ENCODE assay signal across 8 mouse cellular contexts in the genomic region with DNA sequence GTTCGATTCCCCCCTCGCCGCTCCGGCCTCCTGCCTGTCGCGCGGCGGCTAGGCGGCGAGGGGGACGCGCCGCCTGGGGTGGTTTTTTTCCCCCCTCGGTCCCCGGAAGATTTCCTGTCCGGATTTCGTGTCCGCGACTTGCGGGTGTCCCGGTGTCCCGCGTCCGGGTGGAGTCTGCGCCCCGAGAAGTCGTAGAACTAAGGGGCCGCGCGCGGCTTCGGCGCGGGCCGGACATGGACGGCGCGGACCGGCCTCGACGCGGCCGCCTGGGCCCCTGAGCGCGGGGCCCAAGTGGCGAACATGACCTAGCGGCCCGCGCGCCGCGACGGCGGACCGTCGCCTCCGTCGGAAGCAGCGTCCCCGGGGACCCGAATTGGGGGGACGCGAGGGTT. TPM values are rescaled to one million over a fixed set of nuclear protein-coding genes. Genes with fewer than 3 reads are reported as not detected.
DNase-seq lines count a peak whose midpoint lies in the region; ATAC-seq and TF ChIP-seq lines count a peak whose summit lies in the region.

No protein-coding gene starts in this region.

- WGBS in lung, postnatal 0 days: under 1% methylated on average over 60 of the region's 63 CpGs
- WGBS in forebrain, embryonic 11.5 days: 0% methylated on average over 63 of the region's 63 CpGs
- WGBS in limb, embryonic 13.5 days: 0% methylated on average over 59 of the region's 63 CpGs
- WGBS in olfactory bulb, adult 2 months: under 1% methylated on average over 63 of the region's 63 CpGs

- H3K27ac ChIP-seq in lung, postnatal 0 days (ENCODE audit: low read length): peak overlapping the region; percentile 88
- peak overlapping the region; percentile 46 for H3K27ac ChIP-seq in forebrain, embryonic 11.5 days (ENCODE audit: low read depth, low read length)
- peak overlapping the region; percentile 85 for H3K27ac ChIP-seq in limb, embryonic 13.5 days
- H3K27ac ChIP-seq in olfactory bulb, adult 2 months (ENCODE audit: insufficient read depth, low read depth, low read length): peak overlapping the region; percentile 3; the same call in 1 of the 2 replicates

- peak overlapping the region; percentile 96 for H3K4me3 ChIP-seq in lung, postnatal 0 days (ENCODE audit: low read depth, low read length)
- peak overlapping the region; percentile 95 for H3K4me3 ChIP-seq in forebrain, embryonic 11.5 days (ENCODE audit: low read depth, low read length)
- H3K4me3 ChIP-seq in limb, embryonic 13.5 days: peak overlapping the region; percentile 96
- peak overlapping the region; percentile 74 for H3K4me3 ChIP-seq in olfactory bulb, adult 2 months (ENCODE audit: insufficient read depth, low read depth, low read length)

- H3K9me3 ChIP-seq in lung, postnatal 0 days (ENCODE audit: low read length): no peaks in the 10 kb centered on the region
- no peaks in the 10 kb centered on the region for H3K9me3 ChIP-seq in forebrain, embryonic 11.5 days (ENCODE audit: control insufficient read depth, low read length)
- no peaks in the 10 kb centered on the region; the same call in 1 of the 2 replicates for H3K9me3 ChIP-seq in limb, embryonic 13.5 days

- no peaks in the 10 kb centered on the region for H3K27me3 ChIP-seq in lung, postnatal 0 days (replicated peaks; ENCODE audit: insufficient read depth, low read length)
- no peaks in the 10 kb centered on the region for H3K27me3 ChIP-seq in forebrain, embryonic 11.5 days (ENCODE audit: control insufficient read depth, insufficient read depth, low read length)
- no peaks in the 10 kb centered on the region for H3K27me3 ChIP-seq in limb, embryonic 13.5 days

- TF ChIP-seq POLR2A in olfactory bulb, adult 2 months (IDR thresholded peaks at IDR 0.05; ENCODE audit: insufficient read depth, low read depth, low read length): no peak

- H3K9ac ChIP-seq in lung, postnatal 0 days (replicated peaks; ENCODE audit: low read depth): peak overlapping the region; percentile 92
- peak overlapping the region; percentile 86 for H3K9ac ChIP-seq in forebrain, embryonic 11.5 days (ENCODE audit: low read length)
- peak overlapping the region; percentile 91 for H3K9ac ChIP-seq in limb, embryonic 13.5 days

- no peak for DNase-seq in lung, postnatal 0 days (ENCODE audit: low spot score)
- DNase-seq in lung, postnatal 25 days (ENCODE audit: low spot score): no peak
- DNase-seq in forebrain, embryonic 11.5 days (ENCODE audit: low spot score): no peak
- no peak for DNase-seq in layer of hippocampus, adult 18-20 months (ENCODE audit: low spot score in 2 of 2)
- DNase-seq in layer of hippocampus, postnatal 36 days: no peak
- DNase-seq in cerebellum, adult 11 months: no peak

- ATAC-seq in lung, postnatal 0 days: no peak
- no peak for ATAC-seq in forebrain, embryonic 11.5 days (replicated peaks; ENCODE audit: low FRiP score)
- ATAC-seq in limb, embryonic 13.5 days (ENCODE audit: low FRiP score, low read depth): no peak

- peaks cover 10% of the 10 kb centered on the region; the same call in 1 of the 2 replicates for H3K4me1 ChIP-seq in lung, postnatal 0 days (ENCODE audit: insufficient read depth, low read depth, low read length)
- H3K4me1 ChIP-seq in forebrain, embryonic 11.5 days (replicated peaks; ENCODE audit: control insufficient read depth, insufficient read depth, low read length): peaks cover 21% of the 10 kb centered on the region
- peaks cover 41% of the 10 kb centered on the region for H3K4me1 ChIP-seq in limb, embryonic 13.5 days
- H3K4me1 ChIP-seq in olfactory bulb, adult 2 months (ENCODE audit: control insufficient read depth, insufficient read depth, low read length): peaks cover 33% of the 10 kb centered on the region

- TF ChIP-seq EP300 in lung, postnatal 0 days (IDR thresholded peaks at IDR 0.05): no peak

- peak overlapping the region; percentile 83 for H3K4me2 ChIP-seq in lung, postnatal 0 days (replicated peaks; ENCODE audit: low read depth, low read length)
- peak overlapping the region; percentile 95 for H3K4me2 ChIP-seq in forebrain, embryonic 11.5 days (ENCODE audit: low read depth, low read length, severe bottlenecking)
- peak overlapping the region; percentile 96 for H3K4me2 ChIP-seq in limb, embryonic 13.5 days (replicated peaks)

- H3K36me3 ChIP-seq in lung, postnatal 0 days (ENCODE audit: insufficient read depth, low read length): no peaks in the 10 kb centered on the region
- H3K36me3 ChIP-seq in forebrain, embryonic 11.5 days (ENCODE audit: control insufficient read depth, insufficient read depth, low read length): peaks cover 5% of the 10 kb centered on the region; the same call in 1 of the 2 replicates
- H3K36me3 ChIP-seq in limb, embryonic 13.5 days: peaks cover 30% of the 10 kb centered on the region

- TF ChIP-seq CTCF in lung, postnatal 0 days (IDR thresholded peaks at IDR 0.05): no peak
- no peak for TF ChIP-seq CTCF in olfactory bulb, adult 2 months (IDR thresholded peaks at IDR 0.05; ENCODE audit: insufficient read depth, low read depth, low read length)

RNA-seq across cellular contexts. Expression of gene Stk11, which starts 0.3 kb away (rescaled TPM):
- 19.0 and 19.8 TPM in 2 replicates for polyA plus RNA-seq in lung, postnatal 0 days (2015; fragmentation: Nextera tagmentation; extraction: Ambion mirVana)
- 26.5 and 31.6 TPM in 2 replicates for polyA plus RNA-seq in forebrain, embryonic 11.5 days (2014; fragmentation: Nextera tagmentation; extraction: Ambion mirVana)
- 17.1 and 17.4 TPM in 2 replicates for polyA plus RNA-seq in limb, embryonic 13.5 days (2015; fragmentation: Nextera tagmentation; extraction: Ambion mirVana)
- not detected in 2 replicates for polyA plus RNA-seq in olfactory bulb, adult 2 months (2012; ENCODE audit: insufficient read depth, insufficient read length, low replicate concordance, missing spikeins)
- 100 to 1,000 TPM; 101 to 102 TPM for total RNA-seq in layer of hippocampus, adult 18-20 months (2021)
- 10 to 100 TPM; 93.3 to 95.9 TPM for total RNA-seq in layer of hippocampus, postnatal 36 days (2021)

RNA-seq across cellular contexts. Expression of gene Sbno2, which starts 10.6 kb away (rescaled TPM):
- 17.5 and 26.4 TPM in 2 replicates for polyA plus RNA-seq in lung, postnatal 0 days (2015; fragmentation: Nextera tagmentation; extraction: Ambion mirVana)
- 12.5 and 13.6 TPM in 2 replicates for polyA plus RNA-seq in forebrain, embryonic 11.5 days (2014; fragmentation: Nextera tagmentation; extraction: Ambion mirVana)
- 13.5 and 15.2 TPM in 2 replicates for polyA plus RNA-seq in limb, embryonic 13.5 days (2015; fragmentation: Nextera tagmentation; extraction: Ambion mirVana)
- polyA plus RNA-seq in olfactory bulb, adult 2 months (2012; ENCODE audit: insufficient read depth, insufficient read length, low replicate concordance, missing spikeins): not detected in 2 replicates
- 10 to 100 TPM; 16.3 to 16.9 TPM for total RNA-seq in layer of hippocampus, adult 18-20 months (2021)
- total RNA-seq in layer of hippocampus, postnatal 36 days (2021): 10 to 100 TPM; 17.2 to 20.7 TPM

RNA-seq across cellular contexts. Expression of gene Atp5d, which starts 22.5 kb away (rescaled TPM):
- 463 and 491 TPM in 2 replicates for polyA plus RNA-seq in lung, postnatal 0 days (2015; fragmentation: Nextera tagmentation; extraction: Ambion mirVana)
- 401 and 414 TPM in 2 replicates for polyA plus RNA-seq in forebrain, embryonic 11.5 days (2014; fragmentation: Nextera tagmentation; extraction: Ambion mirVana)
- 456 and 475 TPM in 2 replicates for polyA plus RNA-seq in limb, embryonic 13.5 days (2015; fragmentation: Nextera tagmentation; extraction: Ambion mirVana)
- polyA plus RNA-seq in olfactory bulb, adult 2 months (2012; ENCODE audit: insufficient read depth, insufficient read length, low replicate concordance, missing spikeins): not detected in 2 replicates
- total RNA-seq in layer of hippocampus, adult 18-20 months (2021): 100 to 1,000 TPM; 354 to 359 TPM
- total RNA-seq in layer of hippocampus, postnatal 36 days (2021): 100 to 1,000 TPM; 324 to 369 TPM

RNA-seq across cellular contexts. Expression of gene Cbarp, which starts 24.7 kb away (rescaled TPM):
- polyA plus RNA-seq in lung, postnatal 0 days (2015; fragmentation: Nextera tagmentation; extraction: Ambion mirVana): 5.1 and 5.5 TPM in 2 replicates
- 10.4 and 15.0 TPM in 2 replicates for polyA plus RNA-seq in forebrain, embryonic 11.5 days (2014; fragmentation: Nextera tagmentation; extraction: Ambion mirVana)
- polyA plus RNA-seq in limb, embryonic 13.5 days (2015; fragmentation: Nextera tagmentation; extraction: Ambion mirVana): 7.4 and 8.1 TPM in 2 replicates
- polyA plus RNA-seq in olfactory bulb, adult 2 months (2012; ENCODE audit: insufficient read depth, insufficient read length, low replicate concordance, missing spikeins): not detected in 2 replicates
- total RNA-seq in layer of hippocampus, adult 18-20 months (2021): 100 to 1,000 TPM; 362 to 363 TPM
- total RNA-seq in layer of hippocampus, postnatal 36 days (2021): 100 to 1,000 TPM; 336 to 379 TPM

RNA-seq across cellular contexts. Expression of gene Midn, which starts 32.1 kb away (rescaled TPM):
- polyA plus RNA-seq in lung, postnatal 0 days (2015; fragmentation: Nextera tagmentation; extraction: Ambion mirVana): 13.2 and 14.2 TPM in 2 replicates
- 58.3 and 66.4 TPM in 2 replicates for polyA plus RNA-seq in forebrain, embryonic 11.5 days (2014; fragmentation: Nextera tagmentation; extraction: Ambion mirVana)
- 22.9 and 23.2 TPM in 2 replicates for polyA plus RNA-seq in limb, embryonic 13.5 days (2015; fragmentation: Nextera tagmentation; extraction: Ambion mirVana)
- 128 TPM in 1 of 2 replicates, not detected in the other for polyA plus RNA-seq in olfactory bulb, adult 2 months (2012; ENCODE audit: insufficient read depth, insufficient read length, low replicate concordance, missing spikeins)
- 10 to 100 TPM; 59.4 to 68.4 TPM for total RNA-seq in layer of hippocampus, adult 18-20 months (2021)
- 10 to 100 TPM; 58.9 to 62.6 TPM for total RNA-seq in layer of hippocampus, postnatal 36 days (2021)

Comparison
In these comparisons a context has a peak if more than half of its experiments do, and no peak if none do; other contexts are left out.
1. H3K27ac ChIP-seq: peak in every context shown above with its lines; median percentile 88 in lung, postnatal 0 days; 85 in limb, embryonic 13.5 days; 46 in forebrain, embryonic 11.5 days; 3 in olfactory bulb, adult 2 months.